In genomic region chr19:32974778-32975240, GRCm38 (mm10) we compare ENCODE assay signal across 8 mouse cellular contexts.
DNase-seq lines count a peak whose midpoint lies in the region.

No protein-coding gene starts in this region.

- peak; percentile 49 for DNase-seq in adrenal gland, adult 2 months
- DNase-seq in adrenal gland, adult 18-20 months (ENCODE audit: low spot score in 2 of 2), result no peak
- peak; percentile 44 to 51 for DNase-seq in urinary bladder, adult 18-20 months (ENCODE audit: low spot score in 2 of 2)
- no peak for DNase-seq in urinary bladder, adult 2 months (ENCODE audit: low spot score)
- peak; percentile 61 to 72 for DNase-seq in kidney, adult 8-10 months
- no peak for DNase-seq in embryo, embryonic 10 days (ENCODE audit: low spot score)
- no peak for DNase-seq in embryo, embryonic 10.5 days (ENCODE audit: low spot score)
- DNase-seq in left cerebral cortex, adult 9 months (ENCODE audit: low spot score in 2 of 2), result no peak

Comparison
In these comparisons a context has a peak if more than half of its experiments do, and no peak if none do; other contexts are left out.
1. DNase-seq: peak in adrenal gland, adult 2 months (single experiment), urinary bladder, adult 18-20 months (2 of 2) and kidney, adult 8-10 months (2 of 2); none in adrenal gland, adult 18-20 months (0 of 2), urinary bladder, adult 2 months (single experiment), embryo, embryonic 10 days (single experiment), embryo, embryonic 10.5 days (single experiment) and left cerebral cortex, adult 9 months (0 of 2).